Mouse (Mus musculus): Measurements from ENCODE around the gene Itgb8. TPM values are rescaled to one million over a fixed set of nuclear protein-coding genes. Genes with fewer than 3 reads are reported as not detected.

Gene Itgb8
- polyA plus RNA-seq, 1 experiment: not detected

- Histone ChIP-seq H3K27ac (ENCODE audit: insufficient read depth, low read depth, low read length) (no peak overlapping the region), H3K4me1 (ENCODE audit: control insufficient read depth, insufficient read depth, low read length) (peaks cover 6% of the 10 kb centered on the region), H3K4me3 (ENCODE audit: insufficient read depth, low read length) (peak overlapping the region; percentile 70; the same call in 1 of the 2 replicates)
- TF ChIP-seq CTCF (IDR thresholded peaks at IDR 0.05; ENCODE audit: low read depth, low read length): no peak
- TF ChIP-seq POLR2A (IDR thresholded peaks at IDR 0.05; ENCODE audit: borderline replicate concordance, low read depth, low read length): no peak
These were observed 1.2 kb downstream of the Itgb8 start for GRCm38 (mm10) chr12:119237241-119237920.

GRCm38 (mm10) chr12:119231831-119232230 lies 6.8 kb downstream of the Itgb8 start:
- TF ChIP-seq CTCF (IDR thresholded peaks at IDR 0.05; ENCODE audit: low read depth, low read length): no peak
- no peak for TF ChIP-seq POLR2A (IDR thresholded peaks at IDR 0.05; ENCODE audit: borderline replicate concordance, low read depth, low read length)
- Histone ChIP-seq H3K4me1 (ENCODE audit: control insufficient read depth, insufficient read depth, low read length) (peaks cover 9% of the 10 kb centered on the region), H3K4me3 (ENCODE audit: insufficient read depth, low read length) (no peak overlapping the region), H3K27ac (ENCODE audit: insufficient read depth, low read depth, low read length) (no peak overlapping the region)

- Histone ChIP-seq H3K4me1 (ENCODE audit: control insufficient read depth, insufficient read depth, low read length) (peaks cover 10% of the 10 kb centered on the region), H3K4me3 (ENCODE audit: insufficient read depth, low read length) (no peak overlapping the region), H3K27ac (ENCODE audit: insufficient read depth, low read depth, low read length) (0 out of 2 replicates have a peak overlapping the region, but pooled peaks have one; percentile 4)
- TF ChIP-seq POLR2A (IDR thresholded peaks at IDR 0.05; ENCODE audit: borderline replicate concordance, low read depth, low read length) (no peak), CTCF (IDR thresholded peaks at IDR 0.05; ENCODE audit: low read depth, low read length) (no peak)
These were observed 8.2 kb downstream of the Itgb8 start for GRCm38 (mm10) chr12:119230444-119230843.

- Histone ChIP-seq H3K4me1 (ENCODE audit: control insufficient read depth, insufficient read depth, low read length) (peaks cover 11% of the 10 kb centered on the region), H3K27ac (ENCODE audit: insufficient read depth, low read depth, low read length) (no peak overlapping the region), H3K4me3 (ENCODE audit: insufficient read depth, low read length) (no peak overlapping the region)
- TF ChIP-seq CTCF (IDR thresholded peaks at IDR 0.05; ENCODE audit: low read depth, low read length) (no peak), POLR2A (IDR thresholded peaks at IDR 0.05; ENCODE audit: borderline replicate concordance, low read depth, low read length) (no peak)
These were observed 9.0 kb downstream of the Itgb8 start for GRCm38 (mm10) chr12:119229601-119230000.

GRCm38 (mm10) chr12:119227898-119228297 lies 10.7 kb downstream of the Itgb8 start:
- H3K4me3 ChIP-seq (ENCODE audit: insufficient read depth, low read length): no peak overlapping the region
- no peak overlapping the region for H3K27ac ChIP-seq (ENCODE audit: insufficient read depth, low read depth, low read length)
- H3K4me1 ChIP-seq (ENCODE audit: control insufficient read depth, insufficient read depth, low read length): peaks cover 11% of the 10 kb centered on the region
- TF ChIP-seq POLR2A (IDR thresholded peaks at IDR 0.05; ENCODE audit: borderline replicate concordance, low read depth, low read length) (no peak), CTCF (IDR thresholded peaks at IDR 0.05; ENCODE audit: low read depth, low read length) (no peak)

- no peak overlapping the region for H3K27ac ChIP-seq (ENCODE audit: insufficient read depth, low read depth, low read length)
- H3K4me3 ChIP-seq (ENCODE audit: insufficient read depth, low read length): no peak overlapping the region
- peaks cover 3% of the 10 kb centered on the region; the same call in 1 of the 2 replicates for H3K4me1 ChIP-seq (ENCODE audit: control insufficient read depth, insufficient read depth, low read length)
- TF ChIP-seq POLR2A (IDR thresholded peaks at IDR 0.05; ENCODE audit: borderline replicate concordance, low read depth, low read length) (no peak), CTCF (IDR thresholded peaks at IDR 0.05; ENCODE audit: low read depth, low read length) (no peak)
These were observed 13.9 kb downstream of the Itgb8 start for GRCm38 (mm10) chr12:119224699-119225098.

GRCm38 (mm10) chr12:119219409-119219808 lies 19.2 kb downstream of the Itgb8 start:
- no peak for TF ChIP-seq POLR2A (IDR thresholded peaks at IDR 0.05; ENCODE audit: borderline replicate concordance, low read depth, low read length)

GRCm38 (mm10) chr12:119217700-119218265 lies 20.8 kb downstream of the Itgb8 start:
- Histone ChIP-seq H3K4me3 (ENCODE audit: insufficient read depth, low read length) (no peak overlapping the region), H3K4me1 (ENCODE audit: control insufficient read depth, insufficient read depth, low read length) (no peaks in the 10 kb centered on the region), H3K27ac (ENCODE audit: insufficient read depth, low read depth, low read length) (no peak overlapping the region)
- no peak for TF ChIP-seq CTCF (IDR thresholded peaks at IDR 0.05; ENCODE audit: low read depth, low read length)
- no peak for TF ChIP-seq POLR2A (IDR thresholded peaks at IDR 0.05; ENCODE audit: borderline replicate concordance, low read depth, low read length)

More at GRCm38 (mm10) chr12:119219409-119219808, 19.2 kb downstream of the Itgb8 start:
- no peaks in the 10 kb centered on the region; the same call in 1 of the 2 replicates for H3K4me1 ChIP-seq (ENCODE audit: control insufficient read depth, insufficient read depth, low read length)
- H3K27ac ChIP-seq (ENCODE audit: insufficient read depth, low read depth, low read length): no peak overlapping the region
- H3K4me3 ChIP-seq (ENCODE audit: insufficient read depth, low read length): no peak overlapping the region

- Histone ChIP-seq H3K27ac (ENCODE audit: insufficient read depth, low read depth, low read length) (no peak overlapping the region), H3K4me3 (ENCODE audit: insufficient read depth, low read length) (no peak overlapping the region), H3K4me1 (ENCODE audit: control insufficient read depth, insufficient read depth, low read length) (no peaks in the 10 kb centered on the region)
- TF ChIP-seq POLR2A (IDR thresholded peaks at IDR 0.05; ENCODE audit: borderline replicate concordance, low read depth, low read length): no peak
- no peak for TF ChIP-seq CTCF (IDR thresholded peaks at IDR 0.05; ENCODE audit: low read depth, low read length)
These were observed 23.4 kb downstream of the Itgb8 start for GRCm38 (mm10) chr12:119215225-119215624.

- H3K4me3 ChIP-seq (ENCODE audit: insufficient read depth, low read length): no peak overlapping the region
- H3K4me1 ChIP-seq (ENCODE audit: control insufficient read depth, insufficient read depth, low read length): peaks cover 4% of the 10 kb centered on the region; the same call in 1 of the 2 replicates
- TF ChIP-seq CTCF (IDR thresholded peaks at IDR 0.05; ENCODE audit: low read depth, low read length) (no peak), POLR2A (IDR thresholded peaks at IDR 0.05; ENCODE audit: borderline replicate concordance, low read depth, low read length) (no peak)
- H3K27ac ChIP-seq (ENCODE audit: insufficient read depth, low read depth, low read length): no peak overlapping the region
These were observed 27.1 kb downstream of the Itgb8 start for GRCm38 (mm10) chr12:119211533-119211932.

Data from bone marrow macrophage, adult 2 months (primary cell).